Mouse (Mus musculus): ENCODE data around the gene Mr1.
A peak's percentile ranks its signal among the peaks of the same experiment; 100 is the strongest.

Mr1 gene

DNA sequence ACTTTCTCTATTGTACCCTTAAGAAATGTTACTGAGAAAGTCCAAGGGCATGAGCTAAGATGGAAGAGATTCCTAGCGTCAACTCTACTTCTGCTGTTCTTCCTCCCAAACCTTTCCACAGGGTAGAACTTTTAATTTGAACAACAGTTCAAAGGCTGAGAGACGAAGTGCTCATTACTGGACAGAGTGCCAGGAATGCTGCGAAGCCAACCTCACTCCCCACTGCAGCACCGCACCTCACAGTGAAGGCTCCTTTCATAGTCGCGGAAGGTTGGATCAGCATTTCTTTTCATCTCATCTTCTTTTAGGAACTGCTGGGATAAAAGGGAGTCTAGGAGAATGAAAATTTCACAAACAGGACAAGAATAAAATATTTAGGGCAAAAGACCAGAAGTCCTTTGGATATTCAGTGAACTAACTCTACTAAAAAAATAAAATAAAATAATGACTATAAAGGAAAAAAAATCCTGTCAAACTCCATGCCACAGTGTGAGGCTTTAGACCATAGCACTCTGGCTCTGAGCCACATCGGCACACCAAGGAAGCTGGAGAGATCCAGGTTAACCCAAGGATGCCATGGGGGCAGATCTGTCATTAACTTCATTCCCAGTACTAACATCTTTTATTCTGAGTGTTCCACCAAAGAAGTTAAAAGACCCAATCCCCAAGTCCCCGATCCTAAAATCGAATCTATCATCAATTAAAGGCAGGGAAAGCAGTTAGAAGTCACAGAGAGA is 52.5 kb downstream of the Mr1 start:
- DNase-seq (ENCODE audit: low read depth): no peak

DNA sequence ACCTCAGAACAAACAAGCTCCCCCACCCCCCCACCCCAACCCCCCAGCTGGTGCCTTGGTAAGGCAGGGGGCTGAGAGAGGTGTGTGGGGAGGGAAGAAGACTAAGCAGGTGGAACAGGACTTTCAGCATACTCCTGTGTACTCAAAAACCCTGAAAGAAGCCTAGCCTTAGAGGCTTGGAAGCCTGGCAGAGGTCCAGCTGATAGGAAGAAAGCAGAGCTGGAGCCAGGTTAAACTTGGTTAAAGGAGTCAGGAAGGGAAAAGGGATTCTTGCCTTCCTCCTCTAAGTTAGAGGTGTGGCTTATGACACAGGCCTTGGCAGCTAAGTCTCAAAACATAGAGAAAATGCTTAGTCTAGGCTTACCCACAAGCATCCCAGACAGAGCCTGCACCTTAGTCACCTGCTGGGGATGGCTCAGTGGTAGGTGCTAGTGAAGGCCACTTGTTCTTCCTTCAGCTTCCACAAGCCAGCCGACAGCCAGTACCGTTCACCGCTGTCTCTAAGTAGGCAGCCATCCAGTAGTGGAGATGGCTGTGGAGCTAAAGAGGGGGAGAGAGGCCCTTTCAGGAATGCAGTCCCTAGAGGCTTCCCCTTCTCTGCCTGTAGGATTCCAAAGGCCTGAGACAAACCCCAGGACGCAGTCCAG is 53.3 kb downstream of the Mr1 start:
- DNase-seq (ENCODE audit: low read depth): no peak

DNA sequence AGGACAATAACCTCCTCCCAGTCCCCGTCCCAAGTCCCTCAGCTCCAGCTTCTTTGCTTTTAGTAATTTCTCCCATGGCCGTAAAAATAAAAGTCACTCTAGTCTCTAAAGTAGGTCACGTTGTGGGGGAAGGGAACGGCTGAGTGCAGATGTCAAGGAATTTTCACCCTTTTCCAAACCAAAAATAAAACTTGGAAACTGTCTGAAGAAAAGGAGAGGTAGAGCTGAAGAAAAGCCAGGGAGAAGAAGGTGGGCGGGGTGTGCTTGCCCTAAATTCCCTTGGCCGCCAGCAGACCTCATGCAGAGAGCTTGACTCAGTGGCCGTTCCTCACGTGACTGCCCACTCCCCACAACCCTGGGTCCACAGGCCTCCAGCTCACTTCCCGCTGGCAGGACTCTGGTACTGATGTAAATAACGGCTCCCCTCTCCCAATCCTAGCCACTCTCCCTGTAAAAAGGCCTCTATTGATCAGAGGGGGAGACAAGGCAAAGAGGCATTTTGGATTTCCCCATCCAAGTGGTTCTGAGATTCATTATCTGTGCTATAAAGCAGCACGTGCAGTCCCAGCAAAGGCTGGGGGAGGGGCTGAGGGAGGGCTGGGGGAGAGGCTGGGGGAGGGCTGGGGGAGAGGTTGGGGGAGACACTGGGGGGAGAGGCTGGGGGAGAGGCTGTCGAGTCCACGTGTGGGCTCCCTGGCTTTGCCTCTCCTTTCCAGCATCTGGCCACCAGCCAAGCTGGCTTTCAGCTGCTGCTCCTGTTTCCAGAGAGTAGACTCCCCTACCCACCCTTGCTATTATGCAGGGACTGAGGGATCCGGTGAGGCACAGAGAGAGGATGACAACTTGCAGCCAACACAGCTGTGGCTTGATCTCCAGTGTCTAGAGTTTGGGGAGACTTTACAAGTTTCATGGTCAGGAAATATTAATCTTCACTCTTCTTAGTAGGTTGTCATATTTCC is 54.5 kb downstream of the Mr1 start:
- DNase-seq (ENCODE audit: low read depth): no peak

DNA sequence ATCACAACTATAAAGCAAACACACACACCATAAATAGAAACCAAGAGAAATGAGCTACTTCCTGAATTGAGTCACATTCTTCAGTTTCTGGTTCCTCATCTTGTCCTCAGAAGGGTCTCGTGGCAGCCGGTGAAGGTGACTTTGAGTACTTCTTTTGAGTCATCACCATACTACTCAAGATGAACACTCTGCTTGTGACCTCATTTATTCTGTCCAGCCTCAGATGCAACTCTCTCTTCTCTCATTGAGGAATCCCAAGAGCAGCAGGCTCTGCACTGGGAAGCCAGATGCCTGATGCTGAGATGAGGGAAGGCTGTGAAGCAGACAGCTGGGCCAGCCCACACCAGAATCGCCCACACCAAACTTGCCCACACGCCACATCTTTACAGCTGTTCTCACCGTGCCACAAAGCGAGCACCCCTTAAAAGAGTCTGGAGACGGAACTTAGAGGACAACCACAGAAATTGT is 55.2 kb downstream of the Mr1 start:
- DNase-seq (ENCODE audit: low read depth): peak; percentile 82

DNA sequence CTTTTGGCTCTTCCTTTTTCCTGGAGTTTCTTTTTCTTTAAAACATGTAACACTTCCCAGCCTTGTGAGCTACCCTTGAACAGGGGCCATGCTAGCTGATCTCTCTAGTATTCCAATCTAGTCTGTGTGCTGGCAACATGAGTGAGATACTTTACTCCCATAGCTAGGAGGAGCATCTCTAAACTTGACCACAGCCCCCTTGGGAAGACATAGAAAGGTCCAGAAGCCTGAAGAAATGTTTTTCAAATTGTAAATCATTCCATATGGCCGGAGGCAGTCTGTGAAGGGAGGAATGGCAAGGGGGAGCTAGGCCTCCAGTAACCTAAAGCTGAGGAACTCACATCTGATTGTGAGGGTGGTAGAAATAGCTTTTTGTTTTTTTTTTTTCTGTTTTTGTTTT is 55.9 kb downstream of the Mr1 start:
- no peak for DNase-seq (ENCODE audit: low read depth)

DNA sequence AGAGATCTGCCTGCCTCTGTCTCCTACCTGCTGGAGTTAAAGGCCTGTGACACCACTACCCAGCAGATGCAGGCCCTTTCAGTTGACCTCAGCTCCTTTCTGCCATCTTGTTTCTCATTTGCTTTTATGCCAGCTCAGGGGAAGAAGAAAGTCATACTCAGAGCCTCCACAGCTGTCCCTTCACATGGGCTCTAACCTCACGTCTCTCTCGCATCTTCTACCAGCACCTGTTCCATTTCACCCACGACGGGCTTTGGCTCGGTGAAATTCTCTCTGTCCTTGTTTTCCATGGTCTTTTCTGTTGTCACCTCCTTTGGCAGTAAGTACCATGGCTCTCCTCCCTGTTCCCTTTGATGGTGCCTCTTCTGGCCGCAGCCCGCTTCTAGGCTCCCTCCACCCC is 56.3 kb downstream of the Mr1 start:
- DNase-seq (ENCODE audit: low read depth): no peak

DNA sequence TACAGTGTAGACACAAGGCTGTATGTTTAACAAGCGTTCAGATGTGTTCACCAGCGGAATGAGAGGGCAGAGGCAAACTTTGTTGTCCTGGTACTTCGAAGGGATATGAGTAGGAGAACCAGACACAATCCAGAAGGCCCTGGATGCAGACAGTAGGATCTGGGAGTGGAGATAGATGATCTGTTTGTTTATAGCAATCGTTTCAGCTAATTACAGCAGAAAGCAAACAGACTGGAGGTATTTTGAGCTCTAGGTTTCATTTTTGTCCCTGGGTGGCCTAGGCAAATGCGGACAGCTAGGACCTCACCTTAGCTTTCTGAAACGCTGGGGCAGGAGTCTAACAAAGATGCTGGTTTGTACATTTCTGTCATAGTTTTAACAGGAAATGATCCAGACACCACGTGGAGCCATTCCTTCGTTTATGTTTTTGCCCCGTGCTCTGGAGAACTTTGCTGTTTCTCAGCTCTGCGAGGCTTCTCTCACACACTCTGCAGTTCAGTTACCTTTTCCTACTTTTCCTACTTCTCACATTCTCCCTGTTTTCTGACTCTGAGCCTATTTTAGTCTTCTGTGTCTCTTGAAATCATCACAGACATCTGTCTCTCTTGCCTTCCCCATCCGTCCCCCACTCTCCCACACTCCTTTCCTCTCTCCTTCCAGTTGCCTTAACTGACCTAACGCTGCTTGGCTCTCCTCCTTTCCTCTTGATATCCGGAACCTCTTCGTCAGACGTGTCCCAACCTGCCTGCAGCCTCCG is 57.6 kb downstream of the Mr1 start:
- DNase-seq (ENCODE audit: low read depth): no peak

DNA sequence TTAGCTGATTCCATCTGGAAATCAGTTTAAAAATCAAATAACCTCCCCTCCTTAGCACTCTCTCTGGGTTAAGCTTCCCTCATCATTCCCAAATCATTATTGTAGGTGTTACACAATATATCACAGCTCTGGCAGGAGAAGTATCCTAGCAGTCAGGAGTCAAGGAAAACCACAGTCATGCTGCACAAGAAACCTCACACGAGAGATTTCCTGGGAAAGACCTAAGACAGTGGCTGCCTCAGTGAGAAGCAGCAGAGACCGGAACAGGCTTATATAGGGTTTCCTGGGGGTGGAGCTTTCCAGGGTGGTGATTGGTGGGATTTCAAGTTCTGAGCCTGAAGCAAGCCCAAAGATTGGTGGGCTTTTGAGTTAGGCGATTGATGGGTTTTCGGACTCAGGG is 58.6 kb downstream of the Mr1 start:
- no peak for DNase-seq (ENCODE audit: low read depth)

DNA sequence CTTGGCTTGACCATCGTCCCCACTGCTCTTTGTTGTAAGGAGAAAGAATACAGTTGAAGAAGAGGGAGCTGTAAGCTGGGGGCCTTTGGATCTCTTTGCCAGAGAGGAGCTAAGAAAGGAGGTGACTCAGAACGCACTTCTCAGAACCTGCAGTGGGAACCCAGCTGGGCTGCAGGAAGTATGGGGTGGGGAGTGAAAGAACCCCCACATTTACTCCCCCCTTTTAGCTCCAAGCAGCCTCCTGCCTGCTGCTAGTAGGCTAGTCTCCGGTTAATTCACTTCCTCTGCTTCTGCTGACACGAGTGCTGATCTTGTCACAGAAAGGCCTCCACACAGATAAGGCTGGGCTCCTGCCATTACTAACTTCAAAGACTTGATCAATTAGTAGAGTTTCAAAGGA is 59.7 kb downstream of the Mr1 start:
- peak; percentile 77 for DNase-seq (ENCODE audit: low read depth)

DNA sequence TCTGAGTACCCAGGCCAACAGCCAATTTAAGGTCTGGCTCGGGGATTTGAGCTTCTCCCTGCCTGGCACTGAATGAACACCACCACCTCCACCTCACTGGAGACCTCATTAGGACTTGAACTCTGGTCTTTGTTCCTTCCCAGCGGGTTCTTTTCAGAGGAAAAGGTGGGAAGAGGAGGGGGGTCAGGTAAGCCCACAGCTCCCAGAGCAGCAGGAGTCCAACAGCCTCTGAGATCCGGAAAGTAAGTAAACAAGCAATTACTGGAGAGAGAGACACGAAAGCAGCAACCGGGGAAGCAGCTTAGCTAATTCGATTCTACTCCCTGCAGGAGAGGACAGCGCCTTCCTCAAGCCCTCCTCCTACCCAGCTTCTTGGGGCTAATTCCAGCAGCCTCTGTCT is 60.2 kb downstream of the Mr1 start:
- no peak for DNase-seq (ENCODE audit: low read depth)

DNA sequence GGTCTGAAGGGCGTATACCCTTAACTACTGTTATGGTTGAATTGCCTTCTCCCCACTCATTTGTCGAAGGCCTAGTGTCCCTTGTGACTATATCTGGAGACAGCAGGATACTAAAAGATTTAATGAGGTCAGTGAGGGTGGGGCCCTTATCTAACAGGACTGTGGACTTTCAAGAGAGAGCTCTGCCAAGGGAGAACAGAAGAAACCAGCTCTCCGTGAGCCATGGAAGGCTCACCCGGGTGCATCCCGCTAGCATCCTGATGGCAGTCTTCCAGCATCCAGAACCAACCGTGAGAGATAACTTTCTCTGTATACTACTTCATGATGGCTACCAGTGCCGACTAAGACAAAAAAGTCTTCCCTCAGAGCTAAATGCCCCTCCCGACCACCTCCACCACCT is 61.8 kb downstream of the Mr1 start:
- no peak for DNase-seq (ENCODE audit: low read depth)

DNA sequence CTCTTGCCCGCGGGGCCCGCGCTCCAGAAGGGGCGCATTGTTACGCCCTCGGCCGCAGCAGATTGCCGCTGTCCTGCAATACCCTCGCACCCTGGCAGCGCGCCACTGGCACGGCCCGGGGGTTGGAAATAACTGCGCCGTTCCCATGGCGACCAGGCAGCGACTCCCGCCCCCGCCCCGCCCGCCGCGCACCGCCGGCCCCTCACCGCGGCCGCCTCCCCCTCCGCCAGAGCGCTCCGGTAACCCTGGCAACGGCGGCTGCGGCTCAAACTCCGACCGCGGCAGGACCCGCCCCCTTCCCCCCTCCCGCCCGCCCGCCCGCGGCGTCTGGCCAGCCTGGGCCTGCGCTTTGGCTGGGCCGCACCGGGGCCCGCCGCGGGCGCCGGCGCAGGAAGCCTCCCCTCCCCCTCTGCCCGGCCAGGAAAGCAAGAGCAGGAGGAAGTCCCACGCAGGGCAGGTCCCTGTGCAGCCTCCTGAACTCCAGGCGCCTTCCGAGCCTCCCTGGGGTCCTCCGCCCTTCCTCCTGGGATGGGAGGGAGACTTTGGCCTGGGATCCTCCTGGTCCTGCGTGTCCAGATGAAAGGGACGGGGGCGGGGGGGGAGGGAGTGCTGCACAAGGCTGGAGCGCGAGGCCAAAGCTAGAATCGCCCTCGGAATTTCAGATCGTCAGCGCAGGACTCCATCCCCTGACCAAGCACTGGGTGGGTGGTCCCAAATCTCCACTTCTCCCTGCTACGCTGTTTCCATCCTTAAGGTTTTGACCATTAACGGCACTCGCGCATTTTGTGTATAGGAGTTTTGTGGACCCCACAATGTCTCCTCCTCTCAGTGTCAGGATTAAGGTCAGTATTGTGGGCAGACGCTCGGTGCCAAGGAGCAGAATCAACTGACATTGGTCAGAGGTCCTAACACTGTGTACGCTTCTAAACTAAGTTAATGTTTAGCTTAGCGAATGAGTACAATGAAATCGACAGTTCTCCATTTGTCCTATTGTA is 63.0 kb downstream of the Mr1 start:
- DNase-seq (ENCODE audit: low read depth): peak; percentile 88

DNA sequence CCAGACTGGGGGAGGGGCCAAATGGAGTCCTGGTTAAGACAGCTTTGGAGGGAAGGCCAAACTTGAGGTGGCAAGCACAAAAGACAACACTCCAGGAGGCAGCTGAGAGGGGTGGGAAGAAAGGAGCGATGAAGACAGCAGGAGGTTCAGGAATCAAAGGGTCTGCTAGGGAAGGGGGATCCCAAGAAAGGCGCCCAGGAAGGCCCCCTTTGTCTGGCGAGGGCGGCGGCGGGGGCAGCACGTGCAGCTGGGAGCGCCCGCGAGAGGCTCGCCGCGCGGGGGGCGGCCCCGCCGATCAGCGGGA is 63.7 kb downstream of the Mr1 start:
- DNase-seq (ENCODE audit: low read depth): peak; percentile 53

DNA sequence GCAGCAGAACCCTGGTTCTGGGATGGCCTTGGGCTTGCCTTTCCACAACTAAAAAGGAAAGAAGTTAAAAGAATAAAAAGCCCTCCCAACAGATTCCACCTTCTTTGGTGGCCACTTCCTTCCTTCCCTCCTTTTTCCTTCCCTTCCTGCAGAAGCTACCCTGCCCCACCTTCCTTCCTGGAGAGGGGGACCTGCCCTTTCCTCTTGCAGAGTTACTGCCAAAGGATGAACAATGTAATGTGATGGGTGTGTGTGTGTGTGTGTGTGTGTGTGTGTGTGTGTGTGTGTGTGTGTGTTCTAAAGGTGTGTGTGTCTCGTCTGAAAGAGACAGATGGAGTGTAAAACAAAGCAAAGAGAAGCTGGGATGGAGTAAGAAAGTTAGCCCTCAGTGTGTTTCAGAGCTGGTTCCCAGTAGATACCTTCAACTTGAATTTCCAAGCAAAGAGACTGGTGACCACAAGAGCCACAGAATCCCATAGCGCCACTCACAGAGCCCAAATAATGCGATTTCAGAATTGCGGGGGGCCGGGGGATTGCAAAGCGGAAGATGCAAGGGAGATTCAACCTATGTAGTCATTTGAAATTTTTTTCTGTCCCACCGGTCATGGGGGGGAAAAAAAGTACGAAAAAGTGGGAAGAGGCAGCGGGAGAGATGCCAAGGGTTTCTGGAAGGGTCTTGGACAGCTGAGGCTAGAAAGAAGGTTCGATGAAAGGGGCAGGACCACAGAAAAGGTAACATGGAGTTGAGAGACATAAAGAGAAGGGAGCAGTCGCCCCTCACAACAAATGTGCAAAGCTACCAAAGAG is 64.3 kb downstream of the Mr1 start:
- DNase-seq (ENCODE audit: low read depth): no peak

DNA sequence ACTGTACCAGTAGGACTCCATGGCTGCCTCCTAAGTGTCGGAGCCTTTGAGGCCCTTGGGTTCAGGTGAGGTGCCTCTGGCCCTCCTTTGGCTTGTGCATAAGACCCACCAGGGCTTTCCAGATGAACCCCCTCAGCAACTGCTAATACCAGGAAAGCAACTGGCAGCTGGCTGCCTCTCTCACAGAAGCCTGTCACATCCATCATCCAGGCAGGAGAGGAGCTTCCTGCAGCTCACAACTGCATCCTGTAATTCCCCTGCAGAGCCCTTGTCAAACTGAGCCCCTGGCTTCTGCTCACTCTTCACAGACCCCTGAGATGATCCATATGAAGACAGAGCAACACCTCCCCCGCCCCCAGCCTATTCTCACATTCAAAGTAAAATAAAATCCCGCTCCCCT is 68.9 kb downstream of the Mr1 start:
- no peak for DNase-seq (ENCODE audit: low read depth)
